Mouse (Mus musculus) granulocyte monocyte progenitor cell, adult 5-6 weeks (primary cell): ENCODE measurements around the gene Drd5. TPM values are rescaled to one million over a fixed set of nuclear protein-coding genes. Genes with fewer than 3 reads are reported as not detected.

ENCODE experiments used
- ATAC-seq: replicated peaks from 2 replicates; pipeline ENCODE4 v1.8.0; 2016; ENCODE audit warnings: mild to moderate bottlenecking, moderate TSS enrichment, inconsistent platforms; ENCODE audit not compliant: poor library complexity, severe bottlenecking
- total RNA-seq, 2 experiments: library from RNA; stranded (forward) in 1 of 2; stranded (reverse) in 1 of 2; fragments of 200-712, 200-1000 nt in 1 of 2; fragments of >200 nt in 1 of 2; fragmentation: Nextera tagmentation in 1 of 2; gene quantifications; 2 replicates each; pipeline ENCODE4 v1.2.3; 2014 to 2017

Drd5 gene
- total RNA-seq, 2 experiments from 2014 or later, result not detected

- ATAC-seq, result peak; percentile 42; the same call in 1 of the 2 replicates
These were observed 27.7 kb downstream of the Drd5 start for GRCm38 (mm10) chr5:38346646-38347432.

DNA sequence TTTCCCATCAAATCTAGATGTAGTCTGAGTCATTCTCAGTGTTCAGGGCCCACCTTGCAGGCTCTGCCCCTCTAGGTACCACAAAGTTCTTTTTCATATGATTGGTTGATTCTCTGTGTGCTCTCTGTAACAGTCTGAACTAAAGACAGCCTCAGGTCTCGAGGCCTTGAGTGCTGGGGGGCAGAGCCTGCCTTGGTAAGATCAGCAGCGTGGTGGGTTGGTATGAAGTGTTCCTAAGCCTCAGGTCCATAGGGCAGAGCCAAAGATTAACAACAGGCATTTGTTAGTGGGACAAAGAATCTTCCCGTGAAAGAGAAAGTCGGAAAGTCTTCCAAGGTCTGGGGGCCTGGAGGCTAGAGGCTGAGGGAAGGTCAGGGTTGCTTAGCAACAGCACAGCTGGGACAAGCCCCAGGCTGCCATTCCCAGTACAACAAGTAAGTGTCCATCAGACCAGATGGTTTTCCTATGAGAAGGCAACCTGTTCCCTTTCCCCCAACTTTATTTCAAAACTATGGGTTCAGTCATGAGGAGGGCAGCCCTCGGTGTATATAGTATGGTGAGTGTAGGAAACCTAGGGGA is 31.3 kb downstream of the Drd5 start:
- no peak for ATAC-seq

GRCm38 (mm10) chr5:38356927-38357326 is 37.8 kb downstream of the Drd5 start:
- ATAC-seq, result no peak

GRCm38 (mm10) chr5:38359716-38360115 is 40.5 kb downstream of the Drd5 start:
- no peak for ATAC-seq

DNA sequence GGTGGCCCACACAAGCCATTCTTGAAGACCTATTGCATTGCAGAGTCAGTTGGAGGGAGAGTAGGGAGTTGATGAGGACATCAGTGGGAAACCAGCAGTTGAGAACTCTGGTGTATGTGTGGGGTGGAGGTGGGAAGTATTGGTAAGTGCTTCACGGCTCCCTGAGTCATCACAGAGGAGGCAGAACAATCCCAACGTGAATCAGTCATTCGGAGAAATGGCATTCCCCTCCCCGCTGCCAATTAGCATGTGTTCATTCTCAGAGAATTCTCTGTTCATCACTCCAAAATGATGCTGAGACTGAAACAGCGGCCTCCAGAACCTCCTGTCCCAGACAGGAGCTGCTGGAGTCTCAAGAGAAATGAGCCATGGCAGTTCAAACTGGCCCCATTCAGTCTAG is 45.2 kb downstream of the Drd5 start:
- no peak for ATAC-seq

DNA sequence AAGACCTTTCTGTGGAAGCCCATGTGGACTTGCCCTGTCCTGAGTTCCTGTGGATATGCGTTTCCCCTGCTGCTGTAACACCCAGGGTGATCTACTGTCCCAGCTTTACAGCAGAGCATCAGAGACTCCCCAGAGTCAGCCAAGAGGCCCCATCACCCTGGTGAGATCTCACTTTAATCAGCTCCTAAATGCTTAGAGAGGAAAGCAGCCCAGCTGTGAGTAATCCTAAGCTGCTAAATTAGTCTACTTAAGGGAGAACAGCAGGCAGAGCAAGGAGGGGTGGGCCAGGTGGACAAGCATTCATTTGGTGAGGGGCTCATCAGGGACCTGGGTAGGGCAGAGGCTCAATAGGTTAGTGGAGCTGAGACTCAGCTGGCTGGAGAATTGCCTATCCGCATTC is 46.4 kb downstream of the Drd5 start:
- ATAC-seq, result no peak

GRCm38 (mm10) chr5:38366650-38367470 is 47.7 kb downstream of the Drd5 start:
- ATAC-seq, result peak; percentile 80

- ATAC-seq, result no peak
These were observed 52.1 kb downstream of the Drd5 start for GRCm38 (mm10) chr5:38371308-38371707.

Other genes with a start within 250 kb of the Drd5 start
- gene Nsg1, start 159.5 kb upstream of the Drd5 start, total RNA-seq (2014; fragmentation: Nextera tagmentation), result not detected in 2 replicates
- gene Nsg1, start 159.5 kb upstream of the Drd5 start, total RNA-seq (2017), result 0.98 TPM in 1 of 2 replicates, not detected in the other
- 4.5 and 6.5 TPM in 2 replicates for gene Zbtb49, start 98.9 kb upstream of the Drd5 start, total RNA-seq (2014; fragmentation: Nextera tagmentation)
- gene Zbtb49, start 98.9 kb upstream of the Drd5 start, total RNA-seq (2017), result 3.3 and 7.5 TPM in 2 replicates
- 92.9 and 121 TPM in 2 replicates for gene Lyar, start 98.9 kb upstream of the Drd5 start, total RNA-seq (2014; fragmentation: Nextera tagmentation)
- 133 and 160 TPM in 2 replicates for gene Lyar, start 98.9 kb upstream of the Drd5 start, total RNA-seq (2017)
- gene Tmem128, start 59.2 kb upstream of the Drd5 start, total RNA-seq (2014; fragmentation: Nextera tagmentation), result 38.4 and 40.5 TPM in 2 replicates
- 31.4 and 36.8 TPM in 2 replicates for gene Tmem128, start 59.2 kb upstream of the Drd5 start, total RNA-seq (2017)
- not detected in 2 replicates for gene Otop1, start 43.4 kb upstream of the Drd5 start, total RNA-seq (2014; fragmentation: Nextera tagmentation)
- not detected in 2 replicates for gene Otop1, start 43.4 kb upstream of the Drd5 start, total RNA-seq (2017)
- gene Slc2a9, start 183.8 kb downstream of the Drd5 start, total RNA-seq (2014; fragmentation: Nextera tagmentation), result 13.6 and 17.0 TPM in 2 replicates
- gene Slc2a9, start 183.8 kb downstream of the Drd5 start, total RNA-seq (2017), result 8.4 TPM in 2 replicates
- gene Wdr1, start 243.9 kb downstream of the Drd5 start, total RNA-seq (2014; fragmentation: Nextera tagmentation), result 120 and 160 TPM in 2 replicates
- gene Wdr1, start 243.9 kb downstream of the Drd5 start, total RNA-seq (2017), result 210 and 235 TPM in 2 replicates